Mouse (Mus musculus) ES-CJ7 (cell line): ENCODE results near the gene Tulp1.
"Not testable (repeated sequence)": the region's sequence is repeated elsewhere in the genome, so short reads cannot be mapped to it uniquely, and the experiment has no call there.

Experiments used
- DNase-seq: peaks from one replicate; pipeline ENCODE4 v3.0.0; 2011; ENCODE audit warnings: low read depth, low spot score

Tulp1 gene

GRCm38 (mm10) chr17:28369056-28369455 is 4.0 kb upstream of the Tulp1 start:
- DNase-seq = no peak

DNA sequence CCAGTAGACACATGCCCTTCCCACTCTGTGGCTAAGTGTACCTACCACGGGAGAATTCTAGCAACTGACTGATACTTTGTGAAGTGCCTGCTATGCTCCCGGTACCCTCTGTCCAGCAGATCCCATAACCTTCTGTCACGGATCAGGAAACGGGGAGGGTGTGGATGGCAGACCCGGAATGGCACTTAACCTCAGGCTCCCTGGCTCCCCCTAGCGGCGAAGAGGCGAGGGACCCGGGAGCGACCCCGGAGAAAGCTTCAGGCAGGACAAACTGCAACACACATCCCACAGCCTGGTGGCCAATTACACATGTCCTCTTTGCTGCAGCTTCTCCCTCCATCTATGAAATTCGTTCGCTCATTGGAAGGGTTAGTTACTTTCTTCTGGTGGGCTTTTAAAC is 3.4 kb upstream of the Tulp1 start:
- DNase-seq = peak; percentile 91

DNA sequence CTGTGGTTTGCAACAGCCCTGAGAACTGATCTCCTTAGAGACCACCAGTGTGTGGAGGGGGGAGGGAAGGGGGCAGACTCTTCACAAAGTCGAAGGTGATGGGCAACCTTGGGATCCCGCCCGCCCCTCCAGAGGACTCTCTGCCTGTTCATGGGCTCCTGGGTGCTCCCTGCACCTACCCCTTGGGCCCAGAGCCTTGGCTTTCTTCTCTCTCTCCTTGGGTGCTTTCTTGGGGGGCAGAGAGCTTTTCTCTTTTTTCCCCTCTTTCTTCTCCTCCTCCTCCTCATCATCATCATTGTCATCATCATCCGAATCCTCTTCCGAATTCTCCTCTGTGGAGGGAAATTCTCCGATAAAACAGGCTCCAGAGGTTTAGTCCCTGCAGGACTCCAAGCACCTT is 1.5 kb downstream of the Tulp1 start:
- DNase-seq = no peak

DNA sequence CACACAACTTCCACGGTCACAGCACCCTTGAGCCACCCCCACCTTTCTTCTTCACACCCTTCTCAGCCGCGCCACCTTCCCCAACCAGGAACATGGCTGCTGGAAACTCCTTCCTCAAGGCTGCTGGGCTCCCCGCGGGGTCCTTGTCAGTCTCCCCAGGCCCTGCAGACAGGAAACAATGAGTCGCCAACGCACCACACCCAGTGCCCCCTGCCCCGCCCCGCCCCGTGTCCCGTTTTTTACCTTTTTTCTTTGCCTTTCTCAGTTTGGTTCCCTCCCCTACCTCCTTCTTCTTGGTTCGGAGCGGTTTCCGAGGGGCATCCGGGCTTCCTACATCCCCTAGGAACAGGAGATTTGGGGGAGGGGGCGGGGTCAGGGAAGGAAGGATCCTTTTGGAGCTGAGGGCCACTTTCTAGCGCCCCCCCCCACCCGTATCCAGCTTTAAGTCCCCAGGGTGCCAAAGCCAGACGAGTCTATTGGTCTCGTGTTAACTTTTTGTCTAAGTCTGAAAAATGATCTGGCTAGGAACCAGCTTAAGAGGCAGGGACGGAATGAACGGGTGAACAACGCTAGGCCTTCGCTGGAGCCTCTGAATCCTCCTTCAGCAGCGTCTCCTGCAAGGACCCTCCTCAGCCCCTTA is 2.2 kb downstream of the Tulp1 start:
- DNase-seq = peak; percentile 80

DNA sequence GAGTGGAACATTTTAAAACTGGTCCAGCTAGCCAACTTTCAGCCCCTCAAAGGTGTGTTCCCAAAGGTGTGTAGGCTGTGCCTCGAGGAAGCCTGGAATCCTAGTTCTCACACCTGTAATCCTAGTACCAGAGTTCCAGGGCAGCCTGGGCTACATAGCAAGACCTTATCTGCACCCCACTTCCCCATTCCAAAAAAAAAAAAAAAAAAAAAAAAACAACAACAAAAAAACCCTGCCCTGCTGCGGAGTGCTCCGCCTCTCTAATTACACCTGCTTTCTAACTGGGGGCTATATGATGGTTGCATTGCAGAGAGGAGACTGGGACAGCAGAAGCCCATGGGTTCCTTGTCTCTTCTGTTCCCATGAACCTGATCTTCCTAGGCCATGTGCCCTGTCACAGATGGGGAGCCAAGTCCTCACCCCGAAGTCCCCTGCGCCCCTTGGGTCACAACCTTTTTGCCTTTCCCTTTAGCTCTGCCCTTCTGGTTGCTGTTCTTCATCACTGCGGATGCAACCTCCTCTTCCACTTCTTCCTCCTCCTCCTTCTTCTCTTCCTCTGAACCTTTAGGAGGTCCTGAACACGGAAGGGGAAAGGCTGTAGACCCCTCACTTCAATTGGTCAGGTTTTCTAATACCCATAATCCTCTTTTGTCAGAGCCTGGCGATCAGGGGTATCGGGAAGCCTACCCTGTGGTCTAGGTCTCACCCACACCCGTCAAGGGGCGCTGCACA is 2.9 kb downstream of the Tulp1 start:
- no peak for DNase-seq

GRCm38 (mm10) chr17:28360531-28361277 is 4.3 kb downstream of the Tulp1 start:
- no peak for DNase-seq

- DNase-seq = not testable (repeated sequence)
Measured at GRCm38 (mm10) chr17:28358576-28359261, 6.3 kb downstream of the Tulp1 start.

DNA sequence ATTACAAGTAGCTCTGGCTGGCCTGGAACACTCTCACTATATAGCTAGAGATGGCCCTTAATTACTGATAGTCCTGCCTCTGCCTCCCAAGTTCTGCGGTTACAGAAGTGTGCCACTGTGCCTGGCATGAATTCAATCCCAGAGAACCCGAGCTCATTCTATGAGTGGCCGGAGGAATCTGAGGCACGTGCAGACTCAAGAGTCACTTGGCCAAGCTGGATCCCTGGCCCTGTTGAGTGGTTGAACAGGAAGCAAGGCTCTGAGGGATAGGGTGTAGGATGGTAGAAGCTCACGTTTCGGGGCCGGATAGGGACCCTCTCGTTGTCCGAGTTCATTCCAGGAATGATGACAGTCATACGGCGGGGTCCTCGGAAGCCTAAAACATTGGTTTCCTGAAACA is 9.2 kb downstream of the Tulp1 start:
- DNase-seq = no peak

DNA sequence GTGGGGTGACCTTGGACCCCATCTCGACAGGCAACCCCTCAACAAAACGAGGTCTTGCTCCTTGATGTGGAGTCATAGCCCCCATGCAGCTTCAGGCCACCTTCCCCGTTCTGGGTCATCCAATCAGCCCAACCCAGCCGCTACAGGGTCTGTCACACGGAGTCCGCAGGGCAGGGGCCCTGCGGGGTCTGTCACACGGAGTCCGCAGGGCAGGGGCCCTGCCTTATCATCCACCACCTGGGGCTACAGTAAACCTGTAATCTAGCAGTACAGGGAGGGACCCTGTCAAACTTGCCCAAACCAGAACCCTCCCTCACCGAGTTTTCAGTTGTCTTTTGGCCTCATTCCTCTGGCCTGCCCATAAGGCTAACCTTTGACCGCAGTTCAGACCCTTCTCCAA is 13.0 kb downstream of the Tulp1 start:
- no peak for DNase-seq

GRCm38 (mm10) chr17:28351353-28351890 is 13.6 kb downstream of the Tulp1 start:
- DNase-seq = no peak

- DNase-seq = peak; percentile 72
Measured at GRCm38 (mm10) chr17:28350466-28351352, 14.3 kb downstream of the Tulp1 start, which contains the start of gene Tead3. Gene Tead3, minus strand, starts transcription at chr17:28350817.

GRCm38 (mm10) chr17:28349901-28350465 is 15.0 kb downstream of the Tulp1 start:
- DNase-seq = no peak

- no peak for DNase-seq
Measured at GRCm38 (mm10) chr17:28349264-28349880, 15.7 kb downstream of the Tulp1 start.

GRCm38 (mm10) chr17:28348211-28348610 is 16.8 kb downstream of the Tulp1 start:
- no peak for DNase-seq

DNA sequence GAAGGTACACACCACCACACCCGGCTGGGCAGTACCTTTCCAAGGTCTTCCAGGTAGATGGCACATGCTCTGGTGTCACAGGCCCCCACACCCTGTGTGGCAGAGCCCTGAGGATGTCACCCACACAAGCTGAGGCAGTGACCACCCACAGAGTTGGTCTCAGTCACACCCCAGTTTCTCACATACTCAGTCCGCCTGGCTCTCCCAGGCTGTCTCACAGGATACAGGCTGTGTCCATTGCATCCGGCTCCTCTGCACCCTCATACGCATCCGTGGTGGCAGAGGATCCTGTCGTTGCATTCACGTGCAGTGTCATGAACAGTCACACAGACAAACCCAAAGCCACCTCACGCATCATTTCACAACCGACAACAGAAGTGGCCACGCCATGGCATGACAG is 17.7 kb downstream of the Tulp1 start:
- no peak for DNase-seq

DNA sequence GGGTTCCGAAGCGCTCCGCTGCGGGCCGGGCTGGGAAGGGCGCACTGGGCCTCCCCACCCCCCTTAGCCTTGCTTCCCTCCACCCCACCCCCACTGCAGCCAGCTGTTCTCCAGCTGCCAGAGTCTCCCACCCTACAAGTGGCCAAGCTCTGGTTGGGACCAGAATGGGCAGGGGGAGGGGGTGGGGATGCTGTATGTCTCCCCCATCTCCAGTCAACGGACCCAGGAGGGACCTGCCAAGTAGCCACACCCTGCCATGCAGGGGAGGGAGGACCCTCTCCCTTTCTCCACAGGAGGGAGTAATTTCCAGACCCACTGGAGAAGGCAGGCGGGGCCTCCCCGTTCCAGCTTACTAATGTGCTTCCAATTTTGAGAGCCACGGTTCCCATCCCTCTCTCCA is 19.1 kb downstream of the Tulp1 start:
- DNase-seq = peak; percentile 73

GRCm38 (mm10) chr17:28345271-28345721 is 19.7 kb downstream of the Tulp1 start:
- no peak for DNase-seq

DNA sequence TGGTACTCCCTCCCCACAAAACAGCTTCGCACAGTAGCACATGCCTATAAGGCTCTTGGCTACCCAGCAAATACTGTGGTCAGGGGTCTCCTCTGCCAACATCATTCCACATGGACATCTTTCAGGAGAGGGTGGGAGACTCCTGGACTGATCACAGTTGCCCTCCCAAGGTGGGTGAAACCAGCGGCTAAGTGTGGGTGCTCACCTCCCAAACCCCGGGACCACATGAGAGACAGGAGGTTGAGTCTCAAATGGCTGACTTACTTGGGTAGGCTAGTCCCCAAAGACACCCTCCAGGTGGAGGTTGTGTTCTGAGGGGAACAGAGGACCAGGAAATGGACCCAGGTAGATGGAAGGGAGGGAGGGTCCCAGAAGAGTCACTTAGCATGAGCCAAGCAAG is 20.4 kb downstream of the Tulp1 start:
- DNase-seq = no peak

- peak; percentile 85 for DNase-seq
Measured at GRCm38 (mm10) chr17:28344050-28344607, 20.9 kb downstream of the Tulp1 start.
